Mouse (Mus musculus) erythroblast, adult 5-6 weeks (primary cell): ENCODE results near the gene Sppl2c. TPM values are rescaled to one million over a fixed set of nuclear protein-coding genes. Genes with fewer than 3 reads are reported as not detected.
"Not testable (repeated sequence)": the region's sequence is repeated elsewhere in the genome, so short reads cannot be mapped to it uniquely, and the experiment has no call there.

ENCODE experiments used
- ATAC-seq: replicated peaks from 2 replicates; pipeline ENCODE4 v1.8.0; 2016; ENCODE audit warnings: moderate number of reproducible peaks, mild to moderate bottlenecking, moderate TSS enrichment, inconsistent platforms; ENCODE audit not compliant: poor library complexity, low FRiP score, severe bottlenecking
- total RNA-seq, 2 experiments: library from RNA; stranded (forward) in 1 of 2; stranded (reverse) in 1 of 2; fragments of 150-400 nt in 1 of 2; fragments of 200-764, 138-1000 nt in 1 of 2; gene quantifications; 2 replicates each; pipeline versions ENCODE4 v1.2.3 to v1.2.4; 2015 to 2017; ENCODE audit warnings: low replicate concordance in 2 of 2

Gene Sppl2c
- total RNA-seq, 2 experiments from 2014 or later: not detected

GRCm38 (mm10) chr11:104190008-104190407 is 3.9 kb downstream of the Sppl2c start:
- no peak for ATAC-seq

GRCm38 (mm10) chr11:104195382-104195781 is 9.3 kb downstream of the Sppl2c start:
- no peak for ATAC-seq

- ATAC-seq: peak; percentile 75
These were observed 9.7 kb downstream of the Sppl2c start for GRCm38 (mm10) chr11:104195791-104196190.

GRCm38 (mm10) chr11:104197861-104198260 is 11.7 kb downstream of the Sppl2c start:
- ATAC-seq: no peak

- ATAC-seq: no peak
These were observed 17.1 kb downstream of the Sppl2c start for GRCm38 (mm10) chr11:104203271-104203670.

- no peak for ATAC-seq
These were observed 20.4 kb downstream of the Sppl2c start for GRCm38 (mm10) chr11:104206573-104206972.

GRCm38 (mm10) chr11:104209041-104209440 is 22.9 kb downstream of the Sppl2c start:
- ATAC-seq: no peak

- no peak for ATAC-seq
These were observed 25.1 kb downstream of the Sppl2c start for GRCm38 (mm10) chr11:104211251-104211650.

GRCm38 (mm10) chr11:104214128-104214527 is 28.0 kb downstream of the Sppl2c start:
- ATAC-seq: not testable (repeated sequence)

GRCm38 (mm10) chr11:104218075-104218474 is 31.9 kb downstream of the Sppl2c start:
- no peak for ATAC-seq

- ATAC-seq: no peak
These were observed 34.2 kb downstream of the Sppl2c start for GRCm38 (mm10) chr11:104220291-104220690.

- ATAC-seq: no peak
These were observed 35.6 kb downstream of the Sppl2c start for GRCm38 (mm10) chr11:104221751-104222150.

GRCm38 (mm10) chr11:104223301-104223700 is 37.2 kb downstream of the Sppl2c start:
- no peak for ATAC-seq

GRCm38 (mm10) chr11:104229391-104229790 is 43.3 kb downstream of the Sppl2c start:
- no peak for ATAC-seq

- ATAC-seq: no peak
These were observed 44.1 kb downstream of the Sppl2c start for GRCm38 (mm10) chr11:104230066-104230778.

GRCm38 (mm10) chr11:104231041-104231911 is 45.1 kb downstream of the Sppl2c start, which contains the start of gene Mapt:
Mapt (plus strand) TSS chr11:104231390.
- 0 out of 2 replicates have a peak, but pooled peaks have one; percentile 41 for ATAC-seq

- no peak for ATAC-seq
These were observed 46.3 kb downstream of the Sppl2c start for GRCm38 (mm10) chr11:104232141-104233061.

- no peak for ATAC-seq
These were observed 47.0 kb downstream of the Sppl2c start for GRCm38 (mm10) chr11:104233101-104233500.

- ATAC-seq: no peak
These were observed 47.6 kb downstream of the Sppl2c start for GRCm38 (mm10) chr11:104233574-104234206.
